Mouse (Mus musculus) mesoderm, embryonic 11.5 days (tissue): ENCODE results near the gene Ptprm.

ENCODE experiments used
- DNase-seq: peaks from one replicate; pipeline ENCODE4 v3.0.0-alpha.2; 2012; ENCODE audit warnings: low read depth, low spot score

The Ptprm gene

DNA sequence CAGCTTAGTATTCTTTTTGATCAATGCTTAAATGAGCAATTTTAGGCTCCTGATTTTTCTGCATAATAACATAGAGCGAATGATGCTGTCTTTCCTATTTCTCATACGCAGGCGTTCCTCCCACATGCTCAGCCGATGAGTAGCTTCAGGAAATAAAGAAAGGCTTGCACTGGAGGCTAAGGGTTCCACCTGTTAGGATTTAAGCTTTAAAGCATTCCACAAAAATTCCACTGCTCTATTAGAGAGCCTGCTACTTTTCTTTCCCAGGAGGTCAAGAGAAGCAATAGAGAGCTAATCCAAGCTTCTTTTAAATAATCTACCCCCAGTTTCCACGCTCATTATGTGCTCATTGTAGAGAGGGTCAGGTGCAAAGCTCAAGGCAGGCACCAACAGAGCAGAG lies 127.3 kb downstream of the Ptprm start:
- DNase-seq: no peak

DNA sequence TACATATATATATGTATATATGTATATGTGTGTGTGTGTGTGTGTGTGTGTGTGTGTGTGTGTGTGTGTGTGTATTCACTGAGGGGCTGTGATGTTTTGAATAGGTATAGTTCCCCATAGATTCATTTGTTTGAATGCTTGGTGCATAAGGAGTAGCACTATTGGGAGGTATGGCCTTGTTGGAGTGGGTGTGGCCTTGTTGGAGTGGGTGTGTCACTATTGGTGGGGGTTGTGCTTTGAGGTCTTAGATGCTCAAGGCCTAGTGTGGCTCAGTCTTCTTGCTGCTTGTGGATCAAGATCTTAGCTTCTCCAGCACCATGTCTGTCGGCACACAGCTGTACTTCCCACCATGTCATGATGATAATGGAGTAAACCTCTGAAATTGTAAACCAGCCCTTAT lies 138.9 kb downstream of the Ptprm start:
- no peak for DNase-seq

DNA sequence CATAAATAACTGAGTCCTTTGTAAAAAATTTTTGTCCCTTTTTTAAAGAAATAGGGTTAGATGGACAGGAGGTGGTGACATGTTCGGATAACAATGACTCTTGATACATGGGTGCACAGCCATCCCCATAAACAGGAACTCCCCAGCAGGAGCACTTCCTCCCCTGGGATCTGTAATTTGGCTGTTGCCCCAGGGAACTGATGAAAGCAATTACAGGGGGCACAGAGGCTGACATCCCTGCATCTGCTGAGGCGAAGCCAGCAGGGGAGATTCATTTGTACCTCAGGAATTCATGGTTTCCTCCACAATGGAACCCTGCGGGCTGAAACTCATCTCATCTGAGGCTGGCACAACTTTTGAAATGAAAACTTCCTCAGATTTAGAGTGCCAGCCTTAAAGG lies 140.5 kb downstream of the Ptprm start:
- peak; percentile 17 for DNase-seq

DNA sequence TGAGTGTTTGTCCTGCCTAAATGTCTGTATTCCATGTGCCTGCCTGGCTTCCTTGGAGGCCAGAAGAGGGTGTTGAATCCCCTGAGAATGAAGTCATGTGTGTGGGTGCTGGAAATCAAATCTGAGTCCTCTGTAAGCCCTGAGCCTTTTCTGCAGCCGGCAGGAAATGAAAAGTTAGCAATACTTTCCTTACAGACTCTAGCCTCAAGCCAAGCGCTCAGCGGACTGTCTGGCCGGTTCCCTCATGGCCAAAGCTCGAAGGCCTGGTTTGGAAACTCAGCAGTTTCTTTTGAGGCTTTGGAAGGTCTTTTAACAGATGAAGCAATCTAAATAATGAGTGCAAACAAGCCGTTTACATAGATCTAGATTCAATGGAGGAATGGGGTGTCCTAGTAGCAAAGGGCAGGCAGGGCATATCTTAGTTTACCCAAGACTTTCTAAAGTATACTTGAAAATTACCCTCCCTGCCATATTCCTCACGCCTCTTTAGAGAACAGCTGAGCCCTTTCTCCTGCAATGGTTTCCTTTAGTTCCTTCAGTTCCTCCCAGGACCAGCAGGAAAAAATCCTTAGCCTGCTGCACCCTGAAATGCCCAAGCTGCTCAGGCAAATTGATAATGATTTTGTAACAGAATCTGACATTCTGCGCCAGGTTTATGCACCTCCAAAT lies 144.4 kb downstream of the Ptprm start:
- DNase-seq: no peak

DNA sequence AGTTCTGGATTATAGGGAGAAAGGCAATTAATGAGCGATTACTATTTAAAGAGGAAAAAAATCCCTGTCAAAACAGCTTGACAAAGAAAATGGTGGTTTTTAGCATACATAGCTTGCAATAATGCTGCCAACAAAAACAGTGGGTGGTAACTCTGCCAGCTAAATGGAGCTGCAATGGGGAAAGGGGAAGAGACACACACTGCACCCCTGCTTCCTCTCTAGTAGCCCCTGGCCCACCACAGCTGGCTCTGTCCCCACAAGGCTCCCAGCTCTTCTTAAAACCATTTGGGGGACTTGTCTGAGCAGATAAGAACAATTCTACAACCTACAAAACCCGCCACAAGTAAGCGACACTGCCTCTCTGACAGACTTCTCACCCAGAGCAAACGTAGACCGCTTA lies 145.7 kb downstream of the Ptprm start:
- DNase-seq: no peak

DNA sequence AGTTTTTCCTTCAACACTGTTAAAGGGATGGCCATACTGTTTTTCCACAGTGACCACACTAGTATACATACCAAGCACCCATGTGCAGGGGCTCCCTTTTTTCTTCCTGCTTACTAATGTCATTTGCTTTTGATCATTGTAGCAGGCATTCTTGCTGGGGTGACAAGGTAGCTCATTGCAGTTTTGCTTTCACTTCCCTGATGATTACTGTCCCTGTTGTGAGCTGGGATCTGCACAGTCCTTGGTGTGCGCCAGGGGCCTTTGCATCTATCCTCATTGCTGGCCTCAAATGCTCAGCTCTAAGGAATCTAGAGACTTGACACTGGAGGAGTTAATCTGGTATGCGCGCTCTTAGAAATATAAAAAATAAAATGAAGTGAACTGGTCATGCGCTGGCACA lies 147.3 kb downstream of the Ptprm start:
- DNase-seq: no peak

DNA sequence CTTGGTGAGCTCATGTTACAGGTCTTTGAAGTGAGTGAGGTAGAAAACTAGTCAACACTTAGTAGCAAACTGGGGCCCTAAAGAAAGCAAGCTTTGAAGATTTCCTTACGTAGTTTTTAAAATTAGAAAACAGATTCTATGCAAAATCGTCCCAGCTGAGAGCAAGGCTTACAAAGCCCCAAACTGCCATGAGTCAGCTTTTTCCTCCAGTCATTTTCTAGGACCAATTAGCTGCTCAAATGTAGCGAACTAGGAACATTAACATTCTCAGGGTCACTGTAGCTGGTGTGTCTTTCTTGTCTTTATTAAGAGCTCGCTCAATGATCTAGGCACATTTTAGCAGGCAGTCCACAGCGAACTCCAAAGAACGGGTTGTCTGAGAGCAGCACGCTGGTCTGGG lies 153.1 kb downstream of the Ptprm start:
- no peak for DNase-seq

DNA sequence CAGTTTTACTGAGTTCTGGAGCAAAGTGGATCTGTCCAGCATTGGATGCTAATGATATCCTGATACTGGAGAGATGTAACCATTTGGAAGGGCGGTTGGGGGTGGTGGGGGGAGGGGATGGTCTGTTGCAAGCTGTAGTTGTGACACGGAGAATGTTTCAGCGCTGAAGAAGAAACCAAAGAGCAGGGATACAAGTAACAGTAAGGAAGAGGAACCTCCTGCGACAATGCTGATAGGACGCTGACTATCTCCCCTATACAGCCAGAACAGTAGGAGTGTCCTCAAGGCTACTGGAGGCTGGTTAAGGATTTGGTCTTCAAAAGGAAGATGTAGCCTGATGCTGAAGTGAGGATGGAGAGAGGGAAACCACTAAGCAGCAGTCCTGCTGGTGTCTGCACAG lies 160.5 kb downstream of the Ptprm start:
- no peak for DNase-seq

DNA sequence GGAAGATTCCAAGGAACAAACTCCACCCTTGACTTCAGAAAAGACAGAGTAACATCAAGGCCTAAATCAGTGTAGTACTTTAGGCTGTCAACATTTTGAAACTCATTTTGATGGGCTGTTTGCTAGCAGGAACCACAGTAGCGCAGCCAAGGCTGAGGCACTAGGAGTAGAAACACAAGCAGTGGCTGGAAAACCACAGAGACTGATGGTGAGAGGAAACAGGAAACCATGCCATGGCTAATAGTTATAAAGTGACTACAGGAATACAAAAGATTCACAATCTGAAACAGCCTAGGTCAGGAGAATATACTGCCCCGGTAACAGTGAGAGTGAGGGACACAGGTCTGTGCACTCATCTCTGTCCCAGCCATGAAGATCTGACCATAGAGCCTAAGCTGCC lies 165.7 kb downstream of the Ptprm start:
- no peak for DNase-seq

DNA sequence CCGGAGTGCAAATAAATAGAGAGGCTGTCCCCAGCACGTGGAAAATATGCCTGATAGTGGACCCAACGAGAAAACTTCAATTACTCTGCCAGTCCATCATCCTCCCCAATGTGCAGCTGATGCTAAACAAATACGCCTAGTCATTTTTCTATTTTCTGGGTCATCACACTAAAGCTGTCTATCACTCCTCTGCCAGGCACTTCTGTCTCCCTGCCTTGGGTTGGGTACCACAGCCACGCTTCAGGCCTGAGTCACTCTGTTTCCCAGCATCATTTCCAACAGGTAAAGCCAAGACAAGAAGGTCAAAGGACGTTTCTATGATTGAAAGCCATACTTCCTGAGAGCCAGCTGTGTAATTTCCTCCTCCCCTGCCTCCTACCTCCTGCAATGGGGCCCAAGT lies 167.4 kb downstream of the Ptprm start:
- DNase-seq: no peak

DNA sequence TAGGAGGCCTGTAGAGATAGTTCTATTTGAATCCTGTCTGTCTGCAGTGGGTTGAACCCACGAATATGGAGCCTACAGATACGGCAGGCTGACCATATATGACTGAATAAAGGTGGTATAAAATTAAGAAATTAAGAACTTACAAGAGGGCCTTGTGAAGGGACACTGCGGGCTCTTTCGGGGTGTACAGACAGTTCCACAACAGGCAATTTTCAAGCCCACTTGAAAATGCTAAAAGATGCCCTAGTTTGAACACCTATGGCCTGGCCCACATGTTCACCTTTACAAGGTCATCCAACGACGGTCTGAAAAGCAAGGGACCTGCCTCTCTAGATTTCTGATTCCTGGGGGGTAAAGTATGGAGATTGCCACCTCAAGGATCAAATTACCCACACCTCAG lies 168.3 kb downstream of the Ptprm start:
- no peak for DNase-seq

DNA sequence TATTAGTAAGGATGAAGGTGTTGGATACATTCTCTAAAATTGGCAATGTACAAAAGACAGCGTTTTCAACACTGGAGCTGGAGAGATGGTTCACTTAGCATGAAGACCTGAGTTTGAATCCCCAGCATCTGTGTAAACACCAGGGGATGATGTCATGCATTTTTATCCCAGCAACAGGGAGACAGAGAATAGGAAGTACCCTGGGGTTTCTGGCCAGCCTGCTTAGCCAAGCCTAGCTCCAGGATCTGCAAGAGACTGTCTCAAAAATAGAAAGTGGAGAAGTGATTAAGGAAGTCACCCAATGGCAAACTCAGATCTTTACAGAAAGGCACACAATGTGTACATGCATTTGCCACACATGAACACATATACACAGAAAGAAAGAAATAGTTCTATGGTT lies 174.8 kb downstream of the Ptprm start:
- DNase-seq: no peak

DNA sequence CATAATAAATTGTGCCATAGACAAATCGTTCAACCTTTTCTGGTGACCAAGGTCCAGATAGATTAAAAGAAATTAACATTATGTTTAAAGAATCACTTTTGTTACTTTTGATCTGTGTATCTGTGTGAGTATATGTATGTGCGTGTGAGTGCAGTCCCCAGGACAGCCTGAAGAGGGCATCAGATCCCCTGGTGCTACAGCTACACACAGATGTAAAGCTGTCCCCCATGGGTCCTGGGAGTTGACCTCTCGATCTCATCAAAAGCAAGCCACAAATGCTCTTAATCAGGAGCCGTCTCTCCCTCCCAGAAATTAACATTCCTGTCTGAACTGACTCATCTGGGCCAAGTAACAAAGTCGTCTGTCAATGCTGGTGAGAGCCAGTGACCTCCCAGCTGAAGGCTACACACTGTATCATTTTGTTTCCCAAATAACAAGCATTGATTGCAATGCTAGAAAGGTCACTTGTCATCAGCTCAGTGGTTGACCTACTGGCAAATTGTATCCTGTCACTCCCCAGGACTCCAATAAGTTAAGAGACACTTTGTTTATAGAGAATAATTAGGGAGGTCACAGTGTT lies 175.5 kb downstream of the Ptprm start:
- DNase-seq: peak; percentile 12

DNA sequence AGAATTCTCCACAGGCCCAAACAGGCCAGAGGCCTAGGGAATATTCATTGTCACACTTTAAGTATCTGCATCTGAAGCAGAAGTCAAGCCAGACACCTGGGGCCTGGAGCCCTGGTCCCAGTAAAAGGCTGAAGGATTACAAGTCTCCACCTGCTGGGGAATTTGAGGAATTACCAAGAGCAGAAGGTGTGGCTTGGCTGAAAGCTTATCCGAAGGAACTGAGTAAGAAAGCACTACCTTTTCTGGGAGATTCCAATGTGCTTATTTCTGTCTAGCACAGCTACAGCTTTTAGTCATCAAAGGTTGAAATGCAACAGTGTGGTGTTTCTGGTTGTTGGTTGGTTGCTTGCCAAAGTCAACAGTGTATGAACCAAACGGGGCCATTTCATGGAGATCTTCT lies 178.4 kb downstream of the Ptprm start:
- DNase-seq: peak; percentile 53

DNA sequence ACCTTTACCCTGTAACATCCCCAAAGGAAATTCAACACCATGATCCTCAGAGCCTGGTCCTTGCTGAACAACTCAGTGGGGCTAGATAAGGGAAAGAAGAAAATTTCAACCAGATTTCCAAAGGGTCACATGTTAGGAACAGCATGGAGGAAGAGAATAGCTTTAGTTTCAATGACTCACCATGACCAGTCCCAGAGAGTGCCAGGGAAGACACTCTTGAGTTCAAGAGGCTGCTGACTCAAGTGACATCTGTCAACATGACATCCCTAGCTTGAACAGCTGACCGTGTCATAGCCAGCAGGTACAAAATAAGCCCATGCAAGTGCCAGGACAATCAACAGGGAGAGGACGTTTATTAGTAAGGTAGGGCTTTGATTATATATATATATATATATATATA lies 182.9 kb downstream of the Ptprm start:
- no peak for DNase-seq

DNA sequence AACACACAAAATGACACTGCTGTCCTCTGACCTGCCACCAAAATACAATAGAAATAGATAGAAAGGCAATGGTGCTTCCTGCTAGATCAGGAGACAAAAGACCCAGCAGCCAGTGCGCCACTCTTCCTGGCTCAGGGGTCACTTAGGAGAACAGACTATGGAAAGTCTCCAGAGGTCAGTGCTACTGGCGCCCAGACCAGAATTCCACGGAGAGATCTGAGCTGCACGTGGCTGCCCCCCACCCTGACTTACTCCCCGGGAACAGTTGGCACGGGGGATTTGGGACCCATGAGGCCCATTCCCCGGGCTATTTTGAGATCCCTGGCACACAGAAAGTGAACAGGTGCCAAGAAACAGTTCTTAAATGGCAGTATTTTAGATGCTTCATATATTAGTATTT lies 183.6 kb downstream of the Ptprm start:
- DNase-seq: no peak

DNA sequence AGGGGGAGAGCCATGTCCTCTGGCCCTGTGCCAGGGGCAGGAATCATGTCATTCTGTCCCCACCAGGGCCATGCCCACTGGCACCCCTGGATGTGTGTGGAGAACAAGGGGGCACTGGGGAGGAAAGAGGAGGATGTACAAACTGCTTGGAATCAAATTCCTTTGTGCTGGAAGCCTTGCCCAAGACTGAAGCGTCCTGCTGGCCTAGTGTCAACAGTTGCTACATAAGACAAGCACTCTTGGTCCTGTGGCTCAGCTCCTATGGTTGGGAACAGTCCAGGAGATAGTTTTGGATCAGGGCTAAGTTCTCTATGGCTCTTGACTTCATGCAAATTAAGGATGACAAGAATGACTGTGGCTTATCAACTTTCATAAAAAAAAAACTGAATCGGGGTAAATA lies 188.4 kb downstream of the Ptprm start:
- DNase-seq: no peak

DNA sequence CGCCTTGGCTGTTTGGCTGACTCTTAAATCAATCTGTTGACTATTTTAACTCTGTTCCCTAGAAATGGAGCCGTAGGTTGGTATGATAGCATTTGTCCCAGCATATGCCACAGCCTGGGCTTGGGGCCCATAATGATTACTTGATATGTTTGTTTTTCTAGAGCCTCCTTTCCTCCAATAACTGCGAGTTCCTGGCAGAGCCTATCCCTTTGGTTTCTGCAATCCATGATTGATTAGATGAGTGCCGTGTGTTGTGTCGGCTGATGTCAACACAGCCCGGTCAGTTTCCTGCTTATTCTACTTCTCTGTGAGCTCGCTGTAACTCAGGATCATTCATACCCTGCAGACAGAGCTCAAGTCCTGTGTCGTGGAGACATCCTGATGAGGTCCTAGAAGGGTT lies 194.6 kb downstream of the Ptprm start:
- DNase-seq: no peak

DNA sequence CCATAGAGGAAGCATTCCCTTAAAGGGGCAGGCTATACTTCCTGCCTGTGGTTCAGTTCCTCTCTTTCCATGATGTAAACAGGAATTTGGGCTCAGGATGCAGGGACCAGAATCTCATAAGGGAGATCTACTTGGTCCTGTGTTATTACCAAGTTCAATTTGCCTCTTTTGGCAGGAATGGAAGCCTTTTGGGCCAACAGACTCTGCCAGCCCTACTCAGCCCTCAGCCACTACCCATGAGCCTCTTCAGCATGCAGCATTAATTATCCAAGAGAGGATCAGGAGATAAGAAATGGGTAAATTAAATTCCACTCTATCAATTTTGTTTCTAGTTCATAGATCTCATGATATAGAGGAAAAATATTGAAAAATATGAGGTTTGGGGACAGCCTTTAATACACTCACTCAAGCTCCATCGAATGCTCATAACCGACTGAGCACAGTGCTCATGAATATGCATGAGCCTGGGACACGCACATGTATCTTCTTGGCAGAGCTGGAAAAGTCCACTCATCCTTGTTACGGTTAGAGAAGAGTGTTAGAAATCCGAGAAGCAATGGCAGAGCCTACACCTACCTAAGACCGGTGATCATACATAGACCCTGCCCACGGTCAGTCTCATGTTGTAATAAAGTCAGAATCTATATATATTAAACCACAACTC lies 197.0 kb downstream of the Ptprm start:
- no peak for DNase-seq

DNA sequence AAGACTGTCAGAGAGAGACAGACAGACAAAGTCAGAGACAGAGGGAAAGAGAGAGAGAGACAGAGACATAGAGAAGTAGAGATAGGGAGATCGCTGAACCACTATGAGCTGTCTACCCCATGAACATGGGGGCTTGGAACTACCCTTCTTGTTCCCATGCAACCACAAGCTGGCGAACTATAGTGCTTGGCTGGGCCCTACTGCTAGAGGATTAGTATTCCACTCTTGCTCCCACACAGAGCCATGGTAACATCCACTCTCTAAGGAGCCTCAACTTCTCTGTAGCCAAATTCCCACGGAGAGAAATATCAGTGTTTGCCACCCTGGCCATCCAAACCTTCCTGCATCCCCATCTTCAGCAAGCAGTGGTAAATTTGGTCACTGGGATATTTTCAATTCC lies 202.0 kb downstream of the Ptprm start:
- DNase-seq: no peak

DNA sequence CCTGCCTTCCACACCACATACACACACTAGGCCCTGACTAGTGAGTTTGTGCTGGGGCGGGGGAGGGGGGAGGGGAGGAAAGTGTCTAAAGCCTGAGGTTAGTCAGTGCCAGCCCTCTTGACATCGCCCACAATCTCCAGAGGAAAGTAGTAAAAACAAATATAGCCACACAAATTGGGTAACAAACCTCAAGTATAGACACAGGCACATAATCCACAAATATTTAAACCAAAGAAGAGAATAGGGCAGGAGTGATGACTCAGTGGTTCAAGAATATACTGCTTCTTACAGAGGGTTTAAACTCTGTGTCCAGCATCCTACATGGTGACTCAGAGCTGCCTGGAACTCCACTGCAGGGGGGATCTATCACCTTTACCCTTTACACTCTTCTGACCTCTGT lies 203.8 kb downstream of the Ptprm start:
- DNase-seq: no peak

DNA sequence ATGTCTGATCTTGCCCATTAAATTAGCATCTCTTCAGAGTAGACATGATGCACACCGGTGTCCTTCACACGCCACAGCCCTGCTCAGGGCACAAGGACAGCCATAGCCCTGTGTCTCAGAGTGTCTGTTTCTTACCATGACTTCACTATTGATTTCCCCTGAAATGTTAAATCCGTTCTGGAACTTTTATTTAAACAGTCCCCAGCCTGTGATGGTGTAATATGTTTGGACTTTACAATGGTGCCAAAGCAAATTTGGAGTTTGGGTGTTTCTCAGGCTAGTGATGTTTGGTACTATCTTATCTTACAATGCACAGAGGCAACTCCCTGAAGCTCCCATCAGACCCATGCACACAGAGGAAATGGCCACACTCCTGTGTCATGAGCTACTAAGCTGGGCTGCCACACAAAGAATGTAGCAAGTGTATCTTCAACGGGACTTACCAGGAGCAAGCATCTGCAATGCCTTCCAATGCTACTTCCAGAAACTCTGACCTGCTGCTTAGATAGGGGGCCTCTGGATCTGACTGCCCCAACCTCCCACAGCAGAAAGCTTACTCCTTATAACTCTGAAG lies 212.0 kb downstream of the Ptprm start:
- no peak for DNase-seq

DNA sequence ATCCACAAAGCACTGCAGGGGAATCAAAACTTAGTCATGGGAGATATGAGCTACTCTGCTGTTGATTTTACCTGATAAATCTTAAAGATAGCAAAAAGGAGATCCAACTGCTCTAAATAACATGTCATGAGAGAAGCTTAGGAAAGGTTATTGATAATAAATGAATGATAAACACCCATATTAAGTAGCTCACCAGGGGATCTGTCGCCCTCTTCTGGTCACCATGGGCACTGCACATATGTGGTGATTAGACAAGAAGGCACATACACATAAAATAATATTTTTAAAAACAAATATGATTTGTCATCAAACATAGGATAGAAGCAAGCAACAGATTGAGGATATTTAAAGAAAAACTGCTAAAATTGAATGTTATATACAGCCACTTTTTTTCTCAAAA lies 213.8 kb downstream of the Ptprm start:
- no peak for DNase-seq
